10 mouse cellular contexts compared by ENCODE assay signal in genomic region chr6:38065501-38066122, GRCm38 (mm10). TPM values are rescaled to one million over a fixed set of nuclear protein-coding genes. Genes with fewer than 3 reads are reported as not detected.
DNase-seq lines count a peak whose midpoint lies in the region; ATAC-seq and TF ChIP-seq lines count a peak whose summit lies in the region.
"Had no signal": no experiment of that assay in that cellular context is flagged by ENCODE, and none has a peak within 500 bp of the region (broad histone marks: within the 10 kb centered on the region; RNA-seq: fewer than 3 reads in every experiment).

No protein-coding gene starts in this region.

- 67% methylated on average over 11 of the region's 11 CpGs for WGBS in stomach, embryonic 16.5 days
- WGBS in stomach, postnatal 0 days: 68% methylated on average over 11 of the region's 11 CpGs
- 71% methylated on average over 11 of the region's 11 CpGs for WGBS in embryonic facial prominence, embryonic 14.5 days

- H3K4me1 ChIP-seq in stomach, embryonic 16.5 days (ENCODE audit: control insufficient read depth, insufficient read depth, low read length): no peaks in the 10 kb centered on the region
- no peaks in the 10 kb centered on the region for H3K4me1 ChIP-seq in stomach, postnatal 0 days (replicated peaks; ENCODE audit: control insufficient read depth, insufficient read depth)
- no peaks in the 10 kb centered on the region for H3K4me1 ChIP-seq in embryonic facial prominence, embryonic 14.5 days (ENCODE audit: control insufficient read depth, insufficient read depth, low read length)

- no peak overlapping the region for H3K4me3 ChIP-seq in stomach, embryonic 16.5 days (replicated peaks; ENCODE audit: low read length)
- no peak overlapping the region for H3K4me3 ChIP-seq in stomach, postnatal 0 days (ENCODE audit: low read depth, low read length)
- no peak overlapping the region for H3K4me3 ChIP-seq in embryonic facial prominence, embryonic 14.5 days (ENCODE audit: low read depth, low read length)

- H3K9ac ChIP-seq in stomach, embryonic 16.5 days (ENCODE audit: low read length): no peak overlapping the region
- no peak overlapping the region for H3K9ac ChIP-seq in stomach, postnatal 0 days (ENCODE audit: low read length)
- no peak overlapping the region for H3K9ac ChIP-seq in embryonic facial prominence, embryonic 14.5 days (ENCODE audit: low read depth, low read length)

- no peak for DNase-seq in stomach, postnatal 0 days (ENCODE audit: low spot score)
- DNase-seq in embryonic facial prominence, embryonic 14.5 days (ENCODE audit: low spot score): no peak
- peak; percentile 42 for DNase-seq in layer of hippocampus, postnatal 10 days (ENCODE audit: low spot score in 2 of 2)
- DNase-seq in naive thymus-derived CD4-positive, alpha-beta T cell, adult 2 months (ENCODE audit: low read depth): peak; percentile 13
- no peak for DNase-seq in gastrocnemius, postnatal 4 days (ENCODE audit: low spot score in 2 of 2)
- DNase-seq in kidney, adult 8-10 months: no peak
- no peak for DNase-seq in adrenal gland, postnatal 10 days

- no peak overlapping the region for H3K27ac ChIP-seq in stomach, embryonic 16.5 days (ENCODE audit: low read length)
- no peak overlapping the region for H3K27ac ChIP-seq in stomach, postnatal 0 days (replicated peaks)
- no peak overlapping the region for H3K27ac ChIP-seq in embryonic facial prominence, embryonic 14.5 days (replicated peaks; ENCODE audit: low read depth, low read length)
- H3K27ac ChIP-seq: kidney, postnatal 0 days had no signal

- no peak for TF ChIP-seq EP300 in stomach, postnatal 0 days (optimal IDR thresholded peaks at IDR 0.05)

- H3K4me2 ChIP-seq in stomach, embryonic 16.5 days (ENCODE audit: low read depth, low read length): no peak overlapping the region
- H3K4me2 ChIP-seq in stomach, postnatal 0 days (replicated peaks; ENCODE audit: low read depth): no peak overlapping the region
- no peak overlapping the region; the same call in 1 of the 2 replicates for H3K4me2 ChIP-seq in embryonic facial prominence, embryonic 14.5 days (ENCODE audit: low read depth, low read length)

- TF ChIP-seq CTCF in stomach, postnatal 0 days (IDR thresholded peaks at IDR 0.05; ENCODE audit: low read depth): no peak

- 0 out of 2 replicates have a peak, but pooled peaks have one; percentile 13 for ATAC-seq in stomach, embryonic 16.5 days (ENCODE audit: insufficient read depth, low FRiP score)
- no peak for ATAC-seq in stomach, postnatal 0 days (ENCODE audit: low FRiP score, low TSS enrichment)
- peak; percentile 60; the same call in 1 of the 2 replicates for ATAC-seq in embryonic facial prominence, embryonic 14.5 days (ENCODE audit: low read depth)

- H3K36me3 ChIP-seq in stomach, embryonic 16.5 days (ENCODE audit: control insufficient read depth, insufficient read depth, low read length): no peaks in the 10 kb centered on the region
- H3K36me3 ChIP-seq in stomach, postnatal 0 days (ENCODE audit: control insufficient read depth, insufficient read depth, low read length): no peaks in the 10 kb centered on the region
- no peaks in the 10 kb centered on the region for H3K36me3 ChIP-seq in embryonic facial prominence, embryonic 14.5 days (ENCODE audit: control insufficient read depth, insufficient read depth, low read length)

- 0 out of 2 replicates have a peak, but pooled peaks cover 4% of the 10 kb centered on the region for H3K9me3 ChIP-seq in stomach, embryonic 16.5 days (replicated peaks; ENCODE audit: control insufficient read depth, low read length)
- 0 out of 2 replicates have a peak, but pooled peaks cover 2% of the 10 kb centered on the region for H3K9me3 ChIP-seq in stomach, postnatal 0 days (ENCODE audit: control insufficient read depth, low read length)
- peaks cover 8% of the 10 kb centered on the region; the same call in 1 of the 2 replicates for H3K9me3 ChIP-seq in embryonic facial prominence, embryonic 14.5 days (ENCODE audit: control insufficient read depth, low read length)

- H3K27me3 ChIP-seq in stomach, embryonic 16.5 days (ENCODE audit: control insufficient read depth, insufficient read depth, low read length): no peaks in the 10 kb centered on the region
- H3K27me3 ChIP-seq in stomach, postnatal 0 days (ENCODE audit: control insufficient read depth, insufficient read depth, low read length): no peaks in the 10 kb centered on the region
- no peaks in the 10 kb centered on the region for H3K27me3 ChIP-seq in embryonic facial prominence, embryonic 14.5 days (replicated peaks; ENCODE audit: control insufficient read depth, insufficient read depth, low read length)

RNA-seq across cellular contexts. Expression of gene Svopl, which starts 18.8 kb away (rescaled TPM):
- polyA plus RNA-seq in stomach, embryonic 16.5 days (2015; fragmentation: Nextera tagmentation; extraction: Ambion mirVana): 1.5 and 1.9 TPM in 2 replicates
- 0.63 and 0.98 TPM in 2 replicates for polyA plus RNA-seq in stomach, postnatal 0 days (2015; fragmentation: Nextera tagmentation; extraction: Ambion mirVana)
- polyA plus RNA-seq in embryonic facial prominence, embryonic 14.5 days (2014; fragmentation: Nextera tagmentation; extraction: Ambion mirVana): 3.8 and 6.0 TPM in 2 replicates
- total RNA-seq in layer of hippocampus, postnatal 10 days (2021): under 1 TPM; 0.31 to 0.50 TPM
- 1 to 10 TPM; 1.5 to 1.6 TPM for total RNA-seq in gastrocnemius, postnatal 4 days (2021)
- total RNA-seq in adrenal gland, postnatal 10 days (2021): 1 to 10 TPM; 1.9 to 3.4 TPM

RNA-seq across cellular contexts. Expression of gene Tmem213, which starts 43.4 kb away (rescaled TPM):
- polyA plus RNA-seq in stomach, embryonic 16.5 days (2015; fragmentation: Nextera tagmentation; extraction: Ambion mirVana): 2.6 and 2.9 TPM in 2 replicates
- polyA plus RNA-seq in stomach, postnatal 0 days (2015; fragmentation: Nextera tagmentation; extraction: Ambion mirVana): 1.9 and 3.0 TPM in 2 replicates
- 2.7 and 3.2 TPM in 2 replicates for polyA plus RNA-seq in embryonic facial prominence, embryonic 14.5 days (2014; fragmentation: Nextera tagmentation; extraction: Ambion mirVana)
- not detected for total RNA-seq in layer of hippocampus, postnatal 10 days (2021)
- not detected for total RNA-seq in gastrocnemius, postnatal 4 days (2021)
- not detected for total RNA-seq in adrenal gland, postnatal 10 days (2021)
- polyA plus RNA-seq: small intestine, adult 2 months had no signal

RNA-seq across cellular contexts. Expression of gene Atp6v0a4, which starts 58.8 kb away (rescaled TPM):
- polyA plus RNA-seq in stomach, embryonic 16.5 days (2015; fragmentation: Nextera tagmentation; extraction: Ambion mirVana): 9.3 and 17.7 TPM in 2 replicates
- 11.9 and 13.9 TPM in 2 replicates for polyA plus RNA-seq in stomach, postnatal 0 days (2015; fragmentation: Nextera tagmentation; extraction: Ambion mirVana)
- 0.97 and 3.1 TPM in 2 replicates for polyA plus RNA-seq in embryonic facial prominence, embryonic 14.5 days (2014; fragmentation: Nextera tagmentation; extraction: Ambion mirVana)
- total RNA-seq in layer of hippocampus, postnatal 10 days (2021): 1 to 10 TPM; 4.5 to 4.6 TPM
- total RNA-seq in gastrocnemius, postnatal 4 days (2021): 1 to 10 TPM; 1.7 to 2.0 TPM
- 1 to 10 TPM; 4.0 to 5.4 TPM for total RNA-seq in adrenal gland, postnatal 10 days (2021)
- polyA plus RNA-seq: small intestine, adult 2 months had no signal

Comparison
In these comparisons a context has a peak if more than half of its experiments do, and no peak if none do; other contexts are left out.
1. DNase-seq: peak in layer of hippocampus, postnatal 10 days (2 of 2) and naive thymus-derived CD4-positive, alpha-beta T cell, adult 2 months (single experiment); none in stomach, postnatal 0 days (single experiment), embryonic facial prominence, embryonic 14.5 days (single experiment), gastrocnemius, postnatal 4 days (0 of 2), kidney, adult 8-10 months (0 of 2) and adrenal gland, postnatal 10 days (single experiment).